Mouse (Mus musculus) lung, postnatal 14 days (tissue): ENCODE data around the gene Disp2.

ENCODE experiments used
- DNase-seq: peaks from one replicate; pipeline ENCODE4 v3.0.0; 2021

Gene Disp2

GRCm38 (mm10) chr2:118759828-118760227, 19.7 kb upstream of the Disp2 start:
- peak; percentile 75 for DNase-seq

GRCm38 (mm10) chr2:118760311-118761025, 19.1 kb upstream of the Disp2 start:
- DNase-seq = no peak

- no peak for DNase-seq
These were observed 18.2 kb upstream of the Disp2 start for GRCm38 (mm10) chr2:118761358-118761757.

GRCm38 (mm10) chr2:118761906-118762783, 17.4 kb upstream of the Disp2 start, which contains the start of gene Ccdc9b:
Gene Ccdc9b (minus strand): TSS chr2:118762661.
- DNase-seq = peak; percentile 97

- no peak for DNase-seq
These were observed 16.8 kb upstream of the Disp2 start for GRCm38 (mm10) chr2:118762784-118763148.

- DNase-seq = peak; percentile 71
These were observed 16.1 kb upstream of the Disp2 start for GRCm38 (mm10) chr2:118763469-118763868.

- peak; percentile 66 for DNase-seq
These were observed 15.3 kb upstream of the Disp2 start for GRCm38 (mm10) chr2:118764094-118764831.

GRCm38 (mm10) chr2:118764875-118765274, 14.6 kb upstream of the Disp2 start:
- DNase-seq = no peak

GRCm38 (mm10) chr2:118766041-118767033, 13.2 kb upstream of the Disp2 start:
- no peak for DNase-seq

GRCm38 (mm10) chr2:118772158-118772874, 7.2 kb upstream of the Disp2 start, which contains the start of gene Phgr1:
Gene Phgr1 (plus strand): TSS chr2:118772769.
- no peak for DNase-seq

- no peak for DNase-seq
These were observed 5.0 kb upstream of the Disp2 start for GRCm38 (mm10) chr2:118774536-118774935.

GRCm38 (mm10) chr2:118775396-118775795, 4.1 kb upstream of the Disp2 start:
- DNase-seq = no peak

- no peak for DNase-seq
These were observed 3.7 kb upstream of the Disp2 start for GRCm38 (mm10) chr2:118775846-118776245.

GRCm38 (mm10) chr2:118776295-118776694, 3.2 kb upstream of the Disp2 start:
- DNase-seq = no peak

GRCm38 (mm10) chr2:118778418-118778817, 1.1 kb upstream of the Disp2 start:
- no peak for DNase-seq

GRCm38 (mm10) chr2:118779065-118779464, 454 bp upstream of the Disp2 start:
- no peak for DNase-seq

- DNase-seq = no peak
These were observed 1.6 kb downstream of the Disp2 start for GRCm38 (mm10) chr2:118781115-118781514.

GRCm38 (mm10) chr2:118782303-118782702, 2.8 kb downstream of the Disp2 start:
- no peak for DNase-seq

- DNase-seq = no peak
These were observed 3.6 kb downstream of the Disp2 start for GRCm38 (mm10) chr2:118783093-118783492.

GRCm38 (mm10) chr2:118783663-118784062, 4.1 kb downstream of the Disp2 start:
- no peak for DNase-seq

GRCm38 (mm10) chr2:118786525-118786924, 7.0 kb downstream of the Disp2 start:
- DNase-seq = no peak
